In the genomic region with DNA sequence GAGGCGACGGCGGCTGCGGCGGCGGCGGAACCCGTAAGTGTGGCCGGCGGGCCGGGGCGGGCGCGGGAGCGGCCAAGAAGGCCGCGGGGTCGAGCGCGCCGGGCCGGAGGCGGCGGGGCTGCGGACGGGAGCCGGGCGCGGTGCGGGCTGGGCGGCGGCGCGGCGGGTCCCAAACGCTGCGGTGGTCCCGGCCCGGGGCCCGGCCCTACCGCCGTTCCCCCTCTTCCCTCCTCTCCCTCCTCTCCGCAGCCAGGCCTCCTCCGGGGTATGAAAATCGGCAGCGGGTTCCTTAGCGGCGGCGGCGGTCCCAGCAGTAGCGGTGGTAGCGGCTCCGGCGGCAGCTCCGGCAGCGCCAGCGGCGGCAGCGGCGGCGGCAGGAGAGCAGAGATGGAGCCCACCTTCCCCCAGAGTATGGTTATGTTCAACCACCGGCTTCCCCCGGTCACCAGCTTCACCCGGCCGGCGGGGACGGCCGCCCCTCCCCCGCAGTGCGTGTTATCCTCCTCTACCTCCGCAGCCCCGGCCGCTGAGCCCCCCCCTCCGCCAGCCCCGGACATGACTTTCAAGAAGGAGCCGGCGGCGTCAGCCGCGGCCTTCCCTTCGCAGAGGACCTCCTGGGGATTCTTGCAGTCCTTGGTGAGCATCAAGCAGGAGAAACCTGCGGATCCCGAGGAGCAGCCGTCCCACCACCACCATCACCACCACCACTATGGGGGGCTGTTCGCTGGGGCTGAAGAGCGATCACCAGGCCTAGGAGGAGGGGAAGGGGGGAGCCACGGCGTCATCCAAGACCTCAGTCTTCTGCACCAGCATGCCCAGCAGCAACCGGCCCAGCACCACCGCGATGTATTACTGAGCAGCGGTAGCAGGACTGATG, we compare ENCODE assay signal across 8 mouse cellular contexts. TPM values are rescaled to one million over a fixed set of nuclear protein-coding genes. Genes with fewer than 3 reads are reported as not detected.
DNase-seq lines count a peak whose midpoint lies in the region; ATAC-seq and TF ChIP-seq lines count a peak whose summit lies in the region.

No protein-coding gene starts in this region.

- H3K27me3 ChIP-seq in CH12.LX (replicated peaks): no peaks in the 10 kb centered on the region
- H3K27me3 ChIP-seq in forebrain, embryonic 10.5 days (ENCODE audit: poor library complexity, severe bottlenecking): no peaks in the 10 kb centered on the region
- H3K27me3 ChIP-seq in heart, embryonic 14.5 days (ENCODE audit: control insufficient read depth, insufficient read depth, low read length): no peaks in the 10 kb centered on the region
- no peaks in the 10 kb centered on the region for H3K27me3 ChIP-seq in liver, embryonic 16.5 days (ENCODE audit: control insufficient read depth, insufficient read depth, low read depth, low read length)
- H3K27me3 ChIP-seq in neural tube, embryonic 12.5 days (replicated peaks): no peaks in the 10 kb centered on the region

- peak; percentile 32; the same call in 1 of the 2 replicates for ATAC-seq in heart, embryonic 14.5 days (ENCODE audit: insufficient number of reproducible peaks, insufficient read depth, low FRiP score, low read depth)
- peak; percentile 49 for ATAC-seq in liver, embryonic 16.5 days (ENCODE audit: low read depth)
- peak; percentile 70 for ATAC-seq in neural tube, embryonic 12.5 days (ENCODE audit: low FRiP score, low read depth)

- no peak for TF ChIP-seq EP300 in CH12.LX (IDR thresholded peaks at IDR 0.05; ENCODE audit: low read length)

- in situ Hi-C loops in CH12.LX (cut with MboI; ENCODE audit: low pct_ligation_motif_present, low pct_unique_long_range_greater_than_20kb, low sequenced_read_pairs): no loop called here

- DNase-seq in CH12.LX (ENCODE audit: extremely low read depth): no peak
- peak; percentile 64 for DNase-seq in forebrain, embryonic 10.5 days (ENCODE audit: extremely low spot score, low spot score)
- peak; percentile 65 for DNase-seq in kidney, postnatal 14 days
- DNase-seq in thymus, postnatal 0 days (ENCODE audit: low spot score): peak; percentile 43

- peak overlapping the region; percentile 53 for H3K27ac ChIP-seq in CH12.LX (ENCODE audit: insufficient read depth, low read depth)
- H3K27ac ChIP-seq in brown adipose tissue, adult 24 weeks (replicated peaks; ENCODE audit: low read depth, low read length): peak overlapping the region; percentile 31; the same call in 1 of the 2 replicates
- peak overlapping the region; percentile 98 for H3K27ac ChIP-seq in forebrain, embryonic 10.5 days
- peak overlapping the region; percentile 80 to 93 for H3K27ac ChIP-seq in heart, embryonic 14.5 days (replicated peaks in 1 of 2; ENCODE audit: control insufficient read depth in 1 of 2, insufficient read depth in 1 of 2, low read depth in 2 of 2, low read length in 2 of 2)
- peak overlapping the region; percentile 81 for H3K27ac ChIP-seq in liver, embryonic 16.5 days (ENCODE audit: low read length)
- peak overlapping the region; percentile 85 for H3K27ac ChIP-seq in neural tube, embryonic 12.5 days

- H3K9ac ChIP-seq in CH12.LX (ENCODE audit: insufficient read depth, low read depth): peak overlapping the region; percentile 97
- H3K9ac ChIP-seq in heart, embryonic 14.5 days (ENCODE audit: low read length): peak overlapping the region; percentile 97
- H3K9ac ChIP-seq in liver, embryonic 16.5 days (ENCODE audit: low read depth, low read length): peak overlapping the region; percentile 94
- H3K9ac ChIP-seq in neural tube, embryonic 12.5 days: peak overlapping the region; percentile 94

- peaks cover 18 to 27% of the 10 kb centered on the region in 2 experiments for H3K36me3 ChIP-seq in CH12.LX (replicated peaks in 1 of 2; ENCODE audit: control insufficient read depth in 1 of 2, insufficient read depth in 1 of 2, low read length in 1 of 2)
- peaks cover 45% of the 10 kb centered on the region for H3K36me3 ChIP-seq in forebrain, embryonic 10.5 days (replicated peaks)
- H3K36me3 ChIP-seq in heart, embryonic 14.5 days (ENCODE audit: control insufficient read depth, insufficient read depth, low read length): peaks cover 32% of the 10 kb centered on the region
- no peaks in the 10 kb centered on the region for H3K36me3 ChIP-seq in liver, embryonic 16.5 days (ENCODE audit: control insufficient read depth, insufficient read depth)
- peaks cover 20% of the 10 kb centered on the region for H3K36me3 ChIP-seq in neural tube, embryonic 12.5 days

- dilution Hi-C loops in CH12.LX (cut with MboI; ENCODE audit: extremely low pct_ligation_motif_present, extremely low pct_unique_long_range_greater_than_20kb, low sequenced_read_pairs): no loop called here

- H3K4me2 ChIP-seq in CH12.LX (ENCODE audit: insufficient read depth, low read depth, poor library complexity, severe bottlenecking): peak overlapping the region; percentile 91; the same call in 1 of the 2 replicates
- peak overlapping the region; percentile 94 for H3K4me2 ChIP-seq in heart, embryonic 14.5 days (ENCODE audit: low read length)
- H3K4me2 ChIP-seq in liver, embryonic 16.5 days (ENCODE audit: low read depth, low read length): peak overlapping the region; percentile 74
- H3K4me2 ChIP-seq in neural tube, embryonic 12.5 days (replicated peaks): peak overlapping the region; percentile 86

- no peak for TF ChIP-seq POLR2A in CH12.LX (IDR thresholded peaks at IDR 0.05; ENCODE audit: low read depth, low read length)

- TF ChIP-seq RAD21 in CH12.LX (IDR thresholded peaks at IDR 0.05; ENCODE audit: low read depth, low read length): peak; percentile 6

- peaks cover 0 to 25% of the 10 kb centered on the region in 2 experiments; a peak in 2 of 4 replicates for H3K4me1 ChIP-seq in CH12.LX (ENCODE audit: control insufficient read depth in 1 of 2, insufficient read depth in 2 of 2)
- H3K4me1 ChIP-seq in brown adipose tissue, adult 24 weeks (ENCODE audit: control insufficient read depth, insufficient read depth, insufficient read length, low read length): peaks cover 14% of the 10 kb centered on the region
- H3K4me1 ChIP-seq in forebrain, embryonic 10.5 days: peaks cover 40% of the 10 kb centered on the region
- peaks cover 10 to 33% of the 10 kb centered on the region in 2 experiments for H3K4me1 ChIP-seq in heart, embryonic 14.5 days (ENCODE audit: control insufficient read depth in 2 of 2, insufficient read depth in 2 of 2, low read length in 2 of 2)
- H3K4me1 ChIP-seq in liver, embryonic 16.5 days (ENCODE audit: control insufficient read depth, low read depth, low read length): peaks cover 20% of the 10 kb centered on the region
- H3K4me1 ChIP-seq in neural tube, embryonic 12.5 days: peaks cover 33% of the 10 kb centered on the region

- H3K9me3 ChIP-seq in CH12.LX (replicated peaks; ENCODE audit: low read length): no peaks in the 10 kb centered on the region
- H3K9me3 ChIP-seq in forebrain, embryonic 10.5 days: no peaks in the 10 kb centered on the region; the same call in 1 of the 2 replicates
- no peaks in the 10 kb centered on the region for H3K9me3 ChIP-seq in heart, embryonic 14.5 days (ENCODE audit: control insufficient read depth, low read length)
- no peaks in the 10 kb centered on the region for H3K9me3 ChIP-seq in liver, embryonic 16.5 days (replicated peaks; ENCODE audit: control insufficient read depth, low read length)
- no peaks in the 10 kb centered on the region for H3K9me3 ChIP-seq in neural tube, embryonic 12.5 days

- 2% methylated on average over 73 of the region's 92 CpGs for WGBS in forebrain, embryonic 10.5 days
- 1% methylated on average over 57 of the region's 92 CpGs for WGBS in heart, embryonic 14.5 days
- WGBS in liver, embryonic 16.5 days (ENCODE audit: insufficient replicate concordance): 2% methylated on average over 66 of the region's 92 CpGs
- 2% methylated on average over 83 of the region's 92 CpGs for WGBS in neural tube, embryonic 12.5 days

- peak in 1 of 2 experiments; percentile 15; a peak in 1 of 4 replicates for TF ChIP-seq CTCF in CH12.LX (conservative IDR thresholded peaks at IDR 0.05 in 1 of 2, IDR thresholded peaks at IDR 0.05 in 1 of 2; ENCODE audit: low read depth in 2 of 2, low read length in 2 of 2)

- peak overlapping the region; percentile 55 to 88 (median 81) for H3K4me3 ChIP-seq in CH12.LX (replicated peaks in 1 of 3; ENCODE audit: low read depth in 2 of 3, low read length in 2 of 3, poor library complexity in 1 of 3)
- peak overlapping the region; percentile 98 for H3K4me3 ChIP-seq in brown adipose tissue, adult 24 weeks (ENCODE audit: insufficient read depth, low read depth, low read length)
- peak overlapping the region; percentile 93 for H3K4me3 ChIP-seq in forebrain, embryonic 10.5 days
- H3K4me3 ChIP-seq in heart, embryonic 14.5 days (ENCODE audit: control insufficient read depth in 1 of 2, insufficient read depth in 1 of 2, low read depth in 1 of 2, low read length in 2 of 2): peak overlapping the region; percentile 95 to 96
- H3K4me3 ChIP-seq in liver, embryonic 16.5 days (ENCODE audit: low read depth, low read length): peak overlapping the region; percentile 89
- peak overlapping the region; percentile 98 for H3K4me3 ChIP-seq in neural tube, embryonic 12.5 days

- H3K79me2 ChIP-seq in CH12.LX (replicated peaks; ENCODE audit: control insufficient read depth, extremely low read depth, insufficient read depth, poor library complexity, severe bottlenecking): peaks cover 40% of the 10 kb centered on the region

TF ChIP-seq in CH12.LX, 34 proteins besides CTCF, POLR2A, EP300 and RAD21 (continues in another document):
- TF ChIP-seq ELF1 (IDR thresholded peaks at IDR 0.05; ENCODE audit: low read depth, low read length) (no peak), USF2 (conservative IDR thresholded peaks at IDR 0.05; ENCODE audit: low read depth, low read length) (no peak), ZC3H11A (IDR thresholded peaks at IDR 0.05; ENCODE audit: low read depth, low read length) (no peak), PAX5 (IDR thresholded peaks at IDR 0.05; ENCODE audit: low read length) (no peak), CHD1 (IDR thresholded peaks at IDR 0.05; ENCODE audit: low read depth, low read length) (peak; percentile 70; the same call in 1 of the 2 replicates), ZMIZ1 (IDR thresholded peaks at IDR 0.05; ENCODE audit: low read depth, low read length) (no peak), MAFK (IDR thresholded peaks at IDR 0.05; ENCODE audit: insufficient replicate concordance, low read length) (no peak), KAT2A (IDR thresholded peaks at IDR 0.05; ENCODE audit: insufficient replicate concordance, low read length) (no peak)

RNA-seq across cellular contexts. Expression of a gene that starts 0.6 kb away (rescaled TPM):
- 20.7 and 23.0 TPM in 2 replicates for total RNA-seq in CH12.LX (2012; rRNA removed)
- 39.5 and 40.4 TPM in 2 replicates for total RNA-seq in CH12.LX (2014; rRNA removed)
- polyA plus RNA-seq in CH12.LX (2012; ENCODE audit: insufficient read length, low read depth): 15.4 and 17.2 TPM in 2 replicates
- 4.3 TPM in 2 replicates for polyA plus RNA-seq in brown adipose tissue, adult 24 weeks (2012; ENCODE audit: insufficient read depth, insufficient read length, missing spikeins)
- 24.7 and 27.8 TPM in 2 replicates for polyA plus RNA-seq in forebrain, embryonic 10.5 days (2016; fragmentation: Nextera tagmentation; extraction: Ambion mirVana)
- 13.2 and 14.1 TPM in 2 replicates for polyA plus RNA-seq in heart, embryonic 14.5 days (2014; fragmentation: Nextera tagmentation; extraction: Ambion mirVana)
- 6.4 TPM in 2 replicates for polyA plus RNA-seq in liver, embryonic 16.5 days (2015; fragmentation: Nextera tagmentation; extraction: Ambion mirVana)
- 33.8 and 35.2 TPM in 2 replicates for polyA plus RNA-seq in neural tube, embryonic 12.5 days (2016; fragmentation: Nextera tagmentation; extraction: Ambion mirVana)
- 18.0 and 19.5 TPM in 2 replicates for polyA plus RNA-seq in thymus, postnatal 0 days (2015; fragmentation: Nextera tagmentation; extraction: Ambion mirVana)

Comparison
In these comparisons a context has a peak if more than half of its experiments do, and no peak if none do; other contexts are left out.
1. H3K27ac ChIP-seq: peak in every context shown above with its lines; median percentile 98 in forebrain, embryonic 10.5 days; 86 in heart, embryonic 14.5 days; 85 in neural tube, embryonic 12.5 days; 81 in liver, embryonic 16.5 days; 53 in CH12.LX; 31 in brown adipose tissue, adult 24 weeks.